In the genomic region with DNA sequence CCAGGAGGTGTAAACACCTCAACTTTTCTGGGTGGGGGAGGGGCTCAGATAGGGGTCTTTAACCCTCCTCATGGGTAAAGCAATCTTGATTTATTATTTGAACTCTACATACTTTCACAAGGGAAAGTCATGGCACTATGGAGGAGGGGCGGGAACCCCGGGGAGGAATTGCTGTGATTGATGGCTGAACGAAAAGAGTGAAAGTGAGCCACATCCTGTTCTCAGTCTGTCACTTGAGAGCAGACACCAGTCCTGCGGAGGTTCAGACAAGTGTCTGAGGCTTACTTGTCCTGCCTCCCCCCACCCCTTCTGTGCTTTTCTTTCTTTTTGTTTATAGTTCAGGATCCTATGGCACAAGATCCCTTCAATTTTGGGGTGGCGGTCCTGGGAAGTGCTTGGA, we compare ENCODE assay signal across 13 mouse cellular contexts. TPM values are rescaled to one million over a fixed set of nuclear protein-coding genes. Genes with fewer than 3 reads are reported as not detected.
DNase-seq lines count a peak whose midpoint lies in the region; ATAC-seq and TF ChIP-seq lines count a peak whose summit lies in the region.
"Had no signal": no experiment of that assay in that cellular context is flagged by ENCODE, and none has a peak within 500 bp of the region (broad histone marks: within the 10 kb centered on the region; RNA-seq: fewer than 3 reads in every experiment).

No protein-coding gene starts in this region.

- 19% methylated on average over 5 of the region's 5 CpGs for WGBS in kidney, postnatal 0 days
- WGBS in limb, embryonic 13.5 days = 31% methylated on average over 5 of the region's 5 CpGs
- 32% methylated on average over 5 of the region's 5 CpGs for WGBS in liver, embryonic 12.5 days (ENCODE audit: insufficient replicate concordance)

- H3K4me1 ChIP-seq in kidney, postnatal 0 days (replicated peaks; ENCODE audit: insufficient read depth, low read length) = no peaks in the 10 kb centered on the region
- peaks cover 24% of the 10 kb centered on the region for H3K4me1 ChIP-seq in limb, embryonic 13.5 days
- no peaks in the 10 kb centered on the region for H3K4me1 ChIP-seq in liver, embryonic 12.5 days

- DNase-seq in kidney, postnatal 0 days (ENCODE audit: low spot score) = peak; percentile 48
- DNase-seq in kidney, adult 8-10 months = no peak
- DNase-seq in CD4-positive, CD25-positive, alpha-beta regulatory T cell, adult 2 months (ENCODE audit: low read depth, low spot score) = peak; percentile 31
- peak; percentile 34 for DNase-seq in adipocyte (ENCODE audit: low spot score)
- DNase-seq in cerebellum, adult 11-12 months = no peak
- DNase-seq: thymus, adult 18-20 months had no signal

- no peak overlapping the region for H3K9ac ChIP-seq in kidney, postnatal 0 days (ENCODE audit: low read depth, low read length)
- H3K9ac ChIP-seq in limb, embryonic 13.5 days = no peak overlapping the region
- no peak overlapping the region for H3K9ac ChIP-seq in liver, embryonic 12.5 days
- H3K9ac ChIP-seq: embryonic facial prominence, embryonic 15.5 days had no signal

- no peak for ATAC-seq in kidney, postnatal 0 days (replicated peaks; ENCODE audit: low FRiP score, low read depth)
- no peak for ATAC-seq in limb, embryonic 13.5 days (ENCODE audit: low FRiP score, low read depth)
- ATAC-seq in liver, embryonic 12.5 days = no peak

- no peak overlapping the region for H3K4me2 ChIP-seq in kidney, postnatal 0 days (ENCODE audit: low read length)
- peak overlapping the region; percentile 62 for H3K4me2 ChIP-seq in limb, embryonic 13.5 days (replicated peaks)
- no peak overlapping the region for H3K4me2 ChIP-seq in liver, embryonic 12.5 days

- H3K27me3 ChIP-seq in kidney, postnatal 0 days (ENCODE audit: insufficient read depth, low read length) = no peaks in the 10 kb centered on the region
- H3K27me3 ChIP-seq in limb, embryonic 13.5 days = no peaks in the 10 kb centered on the region
- no peaks in the 10 kb centered on the region; the same call in 1 of the 2 replicates for H3K27me3 ChIP-seq in liver, embryonic 12.5 days (replicated peaks)
- H3K27me3 ChIP-seq: embryonic facial prominence, embryonic 15.5 days; forebrain, embryonic 12.5 days had no signal

- TF ChIP-seq CTCF in kidney, postnatal 0 days (IDR thresholded peaks at IDR 0.05; ENCODE audit: low read depth) = no peak

- H3K9me3 ChIP-seq in kidney, postnatal 0 days (replicated peaks; ENCODE audit: low read length) = no peaks in the 10 kb centered on the region
- no peaks in the 10 kb centered on the region for H3K9me3 ChIP-seq in limb, embryonic 13.5 days
- no peaks in the 10 kb centered on the region for H3K9me3 ChIP-seq in liver, embryonic 12.5 days (replicated peaks)
- H3K9me3 ChIP-seq: embryonic facial prominence, embryonic 15.5 days; forebrain, embryonic 12.5 days had no signal

- H3K4me3 ChIP-seq in kidney, postnatal 0 days (replicated peaks; ENCODE audit: low read depth, low read length) = no peak overlapping the region
- H3K4me3 ChIP-seq in limb, embryonic 13.5 days = no peak overlapping the region
- no peak overlapping the region for H3K4me3 ChIP-seq in liver, embryonic 12.5 days

- no peak overlapping the region for H3K27ac ChIP-seq in kidney, postnatal 0 days
- no peak overlapping the region for H3K27ac ChIP-seq in limb, embryonic 13.5 days
- no peak overlapping the region for H3K27ac ChIP-seq in liver, embryonic 12.5 days
- H3K27ac ChIP-seq: embryonic facial prominence, embryonic 15.5 days; forebrain, embryonic 12.5 days; macrophage had no signal

- no peaks in the 10 kb centered on the region for H3K36me3 ChIP-seq in kidney, postnatal 0 days (ENCODE audit: insufficient read depth, low read length)
- H3K36me3 ChIP-seq in limb, embryonic 13.5 days = no peaks in the 10 kb centered on the region
- H3K36me3 ChIP-seq in liver, embryonic 12.5 days = no peaks in the 10 kb centered on the region
- H3K36me3 ChIP-seq: embryonic facial prominence, embryonic 15.5 days; forebrain, embryonic 12.5 days had no signal

RNA-seq across cellular contexts. Expression of a gene that starts 13.5 kb away (rescaled TPM):
- 0.16 and 0.19 TPM in 2 replicates for polyA plus RNA-seq in kidney, postnatal 0 days (2015; fragmentation: Nextera tagmentation; extraction: Ambion mirVana)
- polyA plus RNA-seq in limb, embryonic 13.5 days (2015; fragmentation: Nextera tagmentation; extraction: Ambion mirVana) = 0.09 and 0.14 TPM in 2 replicates
- polyA plus RNA-seq in liver, embryonic 12.5 days (2016; fragmentation: Nextera tagmentation; extraction: Ambion mirVana) = not detected in 2 replicates
- polyA plus RNA-seq: forebrain, embryonic 12.5 days; macrophage had no signal

RNA-seq across cellular contexts. Expression of a gene that starts 46.6 kb away (rescaled TPM):
- polyA plus RNA-seq in kidney, postnatal 0 days (2015; fragmentation: Nextera tagmentation; extraction: Ambion mirVana) = not detected in 2 replicates
- polyA plus RNA-seq in limb, embryonic 13.5 days (2015; fragmentation: Nextera tagmentation; extraction: Ambion mirVana) = 0.05 and 0.17 TPM in 2 replicates
- polyA plus RNA-seq in liver, embryonic 12.5 days (2016; fragmentation: Nextera tagmentation; extraction: Ambion mirVana) = not detected in 2 replicates
- polyA plus RNA-seq: forebrain, embryonic 12.5 days; macrophage had no signal

RNA-seq across cellular contexts. Expression of a gene that starts 48.7 kb away (rescaled TPM):
- 62.8 and 68.6 TPM in 2 replicates for polyA plus RNA-seq in kidney, postnatal 0 days (2015; fragmentation: Nextera tagmentation; extraction: Ambion mirVana)
- 1.0 and 1.2 TPM in 2 replicates for polyA plus RNA-seq in limb, embryonic 13.5 days (2015; fragmentation: Nextera tagmentation; extraction: Ambion mirVana)
- polyA plus RNA-seq in liver, embryonic 12.5 days (2016; fragmentation: Nextera tagmentation; extraction: Ambion mirVana) = 1.1 and 1.2 TPM in 2 replicates

RNA-seq across cellular contexts. Expression of a gene that starts 48.8 kb away (rescaled TPM):
- not detected in 2 replicates for polyA plus RNA-seq in kidney, postnatal 0 days (2015; fragmentation: Nextera tagmentation; extraction: Ambion mirVana)
- polyA plus RNA-seq in limb, embryonic 13.5 days (2015; fragmentation: Nextera tagmentation; extraction: Ambion mirVana) = not detected in 2 replicates
- not detected in 2 replicates for polyA plus RNA-seq in liver, embryonic 12.5 days (2016; fragmentation: Nextera tagmentation; extraction: Ambion mirVana)
- polyA plus RNA-seq: embryonic facial prominence, embryonic 15.5 days; forebrain, embryonic 12.5 days; heart, postnatal 0 days; macrophage had no signal

RNA-seq across cellular contexts. Expression of a gene that starts 48.8 kb away (rescaled TPM):
- polyA plus RNA-seq in kidney, postnatal 0 days (2015; fragmentation: Nextera tagmentation; extraction: Ambion mirVana) = 0.26 and 0.28 TPM in 2 replicates
- not detected in 2 replicates for polyA plus RNA-seq in limb, embryonic 13.5 days (2015; fragmentation: Nextera tagmentation; extraction: Ambion mirVana)
- 1.0 and 1.9 TPM in 2 replicates for polyA plus RNA-seq in liver, embryonic 12.5 days (2016; fragmentation: Nextera tagmentation; extraction: Ambion mirVana)
- polyA plus RNA-seq: embryonic facial prominence, embryonic 15.5 days; forebrain, embryonic 12.5 days; heart, postnatal 0 days; large intestine, adult 2 months; macrophage had no signal

Comparison
In these comparisons a context has a peak if more than half of its experiments do, and no peak if none do; other contexts are left out.
1. DNase-seq: peak in kidney, postnatal 0 days (single experiment), CD4-positive, CD25-positive, alpha-beta regulatory T cell, adult 2 months (single experiment) and adipocyte (single experiment); none in kidney, adult 8-10 months (0 of 2) and cerebellum, adult 11-12 months (single experiment).
2. RNA of a gene that starts 48.7 kb away (polyA plus RNA-seq): 62.8 to 68.6 TPM in kidney, postnatal 0 days; 1.1 to 1.2 TPM in liver, embryonic 12.5 days and 1.0 to 1.2 TPM in limb, embryonic 13.5 days; every median in the first group is over 10 times any median in the second.